Mouse (Mus musculus) heart, embryonic 12.5 days (tissue): ENCODE results near the gene Vsig8. TPM values are rescaled to one million over a fixed set of nuclear protein-coding genes. Genes with fewer than 3 reads are reported as not detected.
A peak's percentile ranks its signal among the peaks of the same experiment; 100 is the strongest.

ENCODE experiments used
- ATAC-seq: fragments of 200-750 bp; cut with Nextera tagmentation; 2 replicates; pipeline ENCODE4 v1.8.0; 2017; ENCODE audit warnings: moderate TSS enrichment, moderate library complexity; ENCODE audit not compliant: insufficient number of reproducible peaks, low FRiP score
- H3K27ac ChIP-seq: fragments of 300-500 bp; sonication (generic); 2 replicates; pipeline ENCODE4 v1.5.1; 2016; ENCODE audit warnings: mild to moderate bottlenecking, moderate library complexity; ENCODE audit not compliant: poor library complexity, severe bottlenecking
- H3K27me3 ChIP-seq: fragments of 300-500 bp; sonication (generic); replicated peaks from 2 replicates; pipeline ENCODE4 v1.6.1; 2016; ENCODE audit warnings: mild to moderate bottlenecking, moderate library complexity
- H3K36me3 ChIP-seq: fragments of 300-500 bp; sonication (generic); 2 replicates; pipeline ENCODE4 v1.6.1; 2016; ENCODE audit warnings: mild to moderate bottlenecking, moderate library complexity
- H3K4me1 ChIP-seq: fragments of 300-500 bp; sonication (generic); replicated peaks from 2 replicates; pipeline ENCODE4 v1.6.1; 2016; ENCODE audit warnings: mild to moderate bottlenecking
- H3K4me2 ChIP-seq: fragments of 300-500 bp; sonication (generic); 2 replicates; pipeline ENCODE4 v1.6.1; 2016; ENCODE audit warnings: mild to moderate bottlenecking, moderate library complexity
- H3K4me3 ChIP-seq: fragments of 300-500 bp; sonication (generic); 2 replicates; pipeline ENCODE4 v1.5.1; 2016; ENCODE audit warnings: mild to moderate bottlenecking
- H3K9ac ChIP-seq: fragments of 300-500 bp; sonication (generic); 2 replicates; pipeline ENCODE4 v1.6.1; 2016; ENCODE audit warnings: mild to moderate bottlenecking, moderate library complexity
- H3K9me3 ChIP-seq: fragments of 300-500 bp; sonication (generic); replicated peaks from 2 replicates; pipeline ENCODE4 v1.6.1; 2016; ENCODE audit warnings: mild to moderate bottlenecking, moderate library complexity
- WGBS: fragments of 180-500 bp; shearing (Covaris S2); methylation state at CpG from one replicate; pipeline ENCODE4 v1.1.7; 2016; 5-methylcytosine and 5-hydroxymethylcytosine counted together
- polyA plus RNA-seq: library from polyadenylated mRNA; unstranded; fragments of >200 nt; fragmentation: Nextera tagmentation; extraction: Ambion mirVana; gene quantifications from 2 replicates; pipeline ENCODE4 v1.2.1, GENCODE M21; 2016

Vsig8 gene
- polyA plus RNA-seq, 1 experiment from 2014 or later = 0.33 TPM

GRCm38 (mm10) chr1:172515396-172515795 lies 40.3 kb upstream of the Vsig8 start:
- WGBS = 58% methylated on average over 1 of the region's 1 CpGs
- H3K27me3 ChIP-seq = no peaks in the 10 kb centered on the region
- H3K36me3 ChIP-seq = no peaks in the 10 kb centered on the region
- no peak overlapping the region for H3K9ac ChIP-seq
- ATAC-seq = no peak
- H3K4me3 ChIP-seq = no peak overlapping the region
- peaks cover 56% of the 10 kb centered on the region for H3K4me1 ChIP-seq
- H3K27ac ChIP-seq = peak overlapping the region; percentile 52
- H3K4me2 ChIP-seq = no peak overlapping the region
- peaks cover 5% of the 10 kb centered on the region for H3K9me3 ChIP-seq

- ATAC-seq = no peak
- no peaks in the 10 kb centered on the region for H3K36me3 ChIP-seq
- no peak overlapping the region for H3K9ac ChIP-seq
- no peak overlapping the region for H3K4me3 ChIP-seq
- H3K9me3 ChIP-seq = peaks cover 5% of the 10 kb centered on the region
- peaks cover 46% of the 10 kb centered on the region for H3K4me1 ChIP-seq
- WGBS = 64% methylated on average over 4 of the region's 4 CpGs
- no peak overlapping the region for H3K27ac ChIP-seq
- no peak overlapping the region for H3K4me2 ChIP-seq
- H3K27me3 ChIP-seq = no peaks in the 10 kb centered on the region
These were observed 37.7 kb upstream of the Vsig8 start for GRCm38 (mm10) chr1:172518013-172518412.

GRCm38 (mm10) chr1:172519644-172520043 lies 36.1 kb upstream of the Vsig8 start:
- peaks cover 5% of the 10 kb centered on the region for H3K9me3 ChIP-seq
- H3K9ac ChIP-seq = no peak overlapping the region
- H3K4me3 ChIP-seq = no peak overlapping the region
- 49% methylated on average over 6 of the region's 6 CpGs for WGBS
- ATAC-seq = no peak
- H3K27me3 ChIP-seq = no peaks in the 10 kb centered on the region
- H3K36me3 ChIP-seq = no peaks in the 10 kb centered on the region
- 0 out of 2 replicates have a peak overlapping the region, but pooled peaks have one; percentile 8 for H3K27ac ChIP-seq
- no peak overlapping the region for H3K4me2 ChIP-seq
- H3K4me1 ChIP-seq = peaks cover 36% of the 10 kb centered on the region

DNA sequence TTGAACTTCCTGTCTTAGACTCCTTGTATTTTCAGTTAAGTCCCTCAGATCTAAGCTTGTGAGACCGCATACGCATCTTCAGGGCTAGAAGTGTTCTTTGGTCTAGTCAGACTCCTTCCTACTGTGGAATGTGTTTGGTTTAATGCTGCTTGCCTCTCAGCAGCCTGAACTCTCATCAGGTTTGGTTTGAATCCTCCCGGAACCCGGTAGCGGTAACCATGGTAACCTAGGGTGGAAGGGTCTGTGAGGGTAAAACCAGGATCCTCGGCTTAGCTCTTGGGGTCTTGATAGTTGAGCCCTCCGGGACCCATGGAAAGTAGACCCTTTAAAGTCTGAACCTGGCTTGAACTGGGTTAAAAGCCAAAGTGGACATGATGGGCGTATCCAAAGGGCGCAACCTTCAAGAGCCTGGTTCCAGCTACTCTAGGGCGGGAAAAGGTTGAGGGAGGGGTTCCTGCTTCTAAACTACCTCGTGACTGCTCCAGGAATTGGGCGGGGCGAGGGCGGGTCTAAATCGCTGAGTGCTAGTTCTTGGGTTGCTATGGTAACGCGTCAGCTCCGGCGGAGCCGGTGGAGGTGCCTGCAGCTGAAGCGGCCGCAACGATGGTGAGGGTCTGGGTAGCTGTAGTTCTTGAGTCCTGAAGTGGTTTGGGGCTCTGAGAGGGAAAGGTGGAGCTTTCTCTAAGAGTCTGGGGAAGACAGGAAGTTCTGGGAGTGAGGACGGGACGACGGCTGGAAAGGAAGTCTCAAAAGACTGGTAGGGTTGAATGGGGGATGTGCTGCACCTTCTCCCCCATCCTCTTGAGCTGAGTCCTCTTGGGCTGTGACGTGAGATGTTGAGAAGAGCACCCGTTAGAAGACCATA lies 34.9 kb upstream of the Vsig8 start, which contains the start of gene Cfap45:
Cfap45 (plus strand) TSS at position 226 of the 865 bp plus-strand sequence.
- H3K36me3 ChIP-seq = no peaks in the 10 kb centered on the region
- peaks cover 35% of the 10 kb centered on the region for H3K4me1 ChIP-seq
- H3K4me2 ChIP-seq = peak within 1 kb of the TSS; percentile 68
- peak within 1 kb of the TSS; percentile 29; the same call in 1 of the 2 replicates for H3K9ac ChIP-seq
- peaks cover 5% of the 10 kb centered on the region for H3K9me3 ChIP-seq
- WGBS = 4% methylated on average over 28 of the region's 28 CpGs
- peak within 1 kb of the TSS; percentile 47 for H3K4me3 ChIP-seq
- peak; percentile 80 for ATAC-seq
- H3K27ac ChIP-seq = peak within 1 kb of the TSS; percentile 34; the same call in 1 of the 2 replicates
- H3K27me3 ChIP-seq = no peaks in the 10 kb centered on the region

DNA sequence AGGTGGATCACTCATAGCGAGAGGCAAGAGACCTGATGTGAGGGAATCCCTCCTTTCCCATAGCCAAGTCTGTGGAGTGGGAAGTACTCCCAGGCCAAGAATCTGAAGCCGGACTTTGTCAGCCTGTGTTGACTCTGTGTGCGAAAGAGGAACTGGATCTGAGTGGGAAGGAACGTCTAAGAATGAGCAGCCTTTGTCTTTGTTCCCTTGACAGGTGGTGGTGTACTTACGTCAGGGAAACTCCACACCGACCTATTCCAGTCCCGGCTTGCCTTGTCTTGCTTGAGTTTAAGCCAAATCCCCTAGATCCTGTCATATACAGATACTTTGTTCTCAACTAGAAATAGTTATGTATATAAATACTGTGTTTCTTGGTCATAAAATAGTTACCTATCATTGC lies 33.2 kb upstream of the Vsig8 start:
- Histone ChIP-seq H3K4me3 (no peak overlapping the region), H3K4me1 (peaks cover 46% of the 10 kb centered on the region), H3K9me3 (peaks cover 3% of the 10 kb centered on the region), H3K36me3 (no peaks in the 10 kb centered on the region), H3K27ac (no peak overlapping the region), H3K4me2 (no peak overlapping the region), H3K9ac (no peak overlapping the region), H3K27me3 (peaks cover 3% of the 10 kb centered on the region)
- WGBS = 67% methylated on average over 7 of the region's 7 CpGs
- no peak for ATAC-seq

DNA sequence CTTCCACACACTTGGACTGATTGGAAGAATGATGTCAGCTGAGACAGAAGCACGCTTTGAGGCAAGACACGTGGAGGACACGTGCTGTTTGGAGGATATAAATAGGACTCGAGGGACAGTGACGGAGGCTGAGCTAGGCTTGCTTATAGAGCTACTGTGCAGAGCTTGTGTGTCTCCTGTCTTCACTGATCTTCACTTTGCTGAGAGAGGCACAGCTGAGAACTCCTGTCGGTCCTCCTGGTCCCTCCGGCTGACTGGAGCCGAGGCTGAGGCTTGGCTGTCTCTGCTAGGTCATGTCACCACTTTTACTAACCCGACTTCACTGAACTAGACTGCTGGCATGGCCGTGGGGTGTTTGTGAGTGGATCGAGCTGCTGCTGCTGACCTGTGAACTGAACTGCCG lies 32.0 kb upstream of the Vsig8 start:
- H3K36me3 ChIP-seq = no peaks in the 10 kb centered on the region
- H3K9ac ChIP-seq = no peak overlapping the region
- H3K9me3 ChIP-seq = no peaks in the 10 kb centered on the region
- WGBS = 37% methylated on average over 12 of the region's 12 CpGs
- peaks cover 6% of the 10 kb centered on the region for H3K27me3 ChIP-seq
- no peak overlapping the region for H3K4me2 ChIP-seq
- peaks cover 50% of the 10 kb centered on the region for H3K4me1 ChIP-seq
- peak overlapping the region; percentile 14; the same call in 1 of the 2 replicates for H3K27ac ChIP-seq
- H3K4me3 ChIP-seq = no peak overlapping the region
- ATAC-seq = no peak

DNA sequence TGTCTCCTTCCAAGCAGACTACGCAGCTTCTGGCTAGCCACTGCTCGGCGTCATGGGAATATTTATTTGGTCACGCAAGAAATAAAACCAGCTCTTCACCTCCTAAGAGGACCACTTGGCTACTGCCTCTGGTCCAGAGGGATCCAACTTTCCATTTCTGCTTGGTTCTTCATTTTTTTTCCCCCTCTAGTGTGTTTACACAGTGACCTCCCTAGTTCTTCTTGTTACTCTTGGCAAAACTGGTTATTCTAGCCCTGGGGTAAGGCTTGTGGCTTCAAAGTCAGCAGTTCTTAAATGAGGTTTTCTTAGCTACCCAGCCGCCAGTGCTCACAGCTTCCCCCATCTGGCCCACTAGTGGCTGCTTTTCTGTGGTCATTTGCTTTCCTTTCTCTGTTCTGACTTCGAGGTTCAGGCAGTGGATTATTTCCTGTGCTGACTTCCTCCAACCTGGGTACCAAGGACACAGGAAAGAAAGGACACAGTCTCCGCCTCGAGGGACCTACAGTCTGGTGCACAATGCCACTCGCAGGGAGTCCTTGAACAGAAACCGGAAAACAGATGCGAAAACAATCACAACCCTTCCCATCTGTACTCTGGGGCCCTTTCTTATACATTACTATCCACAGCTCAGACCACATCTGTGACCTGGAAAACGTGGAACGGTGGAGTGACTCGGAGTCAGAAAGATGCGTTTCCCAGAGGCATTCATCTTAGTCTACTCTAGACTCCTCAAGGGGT lies 30.5 kb upstream of the Vsig8 start:
- no peak overlapping the region for H3K4me2 ChIP-seq

DNA sequence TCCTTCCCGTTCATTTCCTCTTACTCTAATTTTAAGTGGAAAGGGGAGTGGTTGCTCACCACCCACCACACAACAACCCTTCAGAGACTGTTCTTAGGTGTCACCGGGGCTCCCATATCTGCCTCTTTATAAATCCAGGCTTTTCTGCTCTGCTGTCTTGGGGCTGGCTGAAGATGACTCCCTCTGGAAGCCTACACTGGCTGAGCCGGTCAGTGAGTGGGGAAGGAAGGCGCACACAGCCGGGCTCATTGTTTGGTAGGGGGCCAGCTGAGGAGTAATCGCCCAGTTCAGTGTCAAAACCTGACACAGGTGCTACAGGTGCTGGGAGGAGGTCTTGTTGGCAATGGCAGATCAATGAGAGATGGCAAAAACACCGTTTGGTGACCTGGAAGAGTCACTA lies 29.8 kb upstream of the Vsig8 start:
- H3K9me3 ChIP-seq = no peaks in the 10 kb centered on the region
- no peak overlapping the region for H3K4me3 ChIP-seq
- no peak overlapping the region for H3K9ac ChIP-seq
- peaks cover 42% of the 10 kb centered on the region for H3K4me1 ChIP-seq
- ATAC-seq = no peak
- H3K4me2 ChIP-seq = peak overlapping the region; percentile 56
- no peaks in the 10 kb centered on the region for H3K36me3 ChIP-seq
- peak overlapping the region; percentile 90 for H3K27ac ChIP-seq
- peaks cover 12% of the 10 kb centered on the region for H3K27me3 ChIP-seq
- 39% methylated on average over 7 of the region's 7 CpGs for WGBS

More for the DNA sequence above, 30.5 kb upstream of the Vsig8 start:
- Histone ChIP-seq H3K27me3 (peaks cover 12% of the 10 kb centered on the region), H3K36me3 (no peaks in the 10 kb centered on the region), H3K9ac (peak overlapping the region; percentile 44; the same call in 1 of the 2 replicates), H3K9me3 (no peaks in the 10 kb centered on the region), H3K4me1 (peaks cover 41% of the 10 kb centered on the region), H3K27ac (peak overlapping the region; percentile 90), H3K4me3 (no peak overlapping the region)
- 45% methylated on average over 15 of the region's 15 CpGs for WGBS
- ATAC-seq = no peak

GRCm38 (mm10) chr1:172526380-172527081 lies 29.2 kb upstream of the Vsig8 start:
- Histone ChIP-seq H3K27me3 (peaks cover 12% of the 10 kb centered on the region), H3K4me3 (peak overlapping the region; percentile 21; the same call in 1 of the 2 replicates), H3K27ac (peak overlapping the region; percentile 90), H3K9ac (0 out of 2 replicates have a peak overlapping the region, but pooled peaks have one; percentile 20), H3K36me3 (no peaks in the 10 kb centered on the region), H3K4me2 (peak overlapping the region; percentile 56), H3K9me3 (no peaks in the 10 kb centered on the region), H3K4me1 (peaks cover 40% of the 10 kb centered on the region)
- 21% methylated on average over 23 of the region's 23 CpGs for WGBS
- peak; percentile 73 for ATAC-seq

GRCm38 (mm10) chr1:172527431-172527830 lies 28.3 kb upstream of the Vsig8 start:
- WGBS = 86% methylated on average over 10 of the region's 10 CpGs
- Histone ChIP-seq H3K27ac (peak overlapping the region; percentile 90), H3K4me2 (peak overlapping the region; percentile 56; the same call in 1 of the 2 replicates), H3K36me3 (no peaks in the 10 kb centered on the region), H3K9me3 (no peaks in the 10 kb centered on the region), H3K27me3 (peaks cover 17% of the 10 kb centered on the region), H3K4me1 (peaks cover 47% of the 10 kb centered on the region), H3K9ac (0 out of 2 replicates have a peak overlapping the region, but pooled peaks have one; percentile 1), H3K4me3 (no peak overlapping the region)
- ATAC-seq = no peak
